8 mouse cellular contexts compared by ENCODE assay signal in the genomic region with DNA sequence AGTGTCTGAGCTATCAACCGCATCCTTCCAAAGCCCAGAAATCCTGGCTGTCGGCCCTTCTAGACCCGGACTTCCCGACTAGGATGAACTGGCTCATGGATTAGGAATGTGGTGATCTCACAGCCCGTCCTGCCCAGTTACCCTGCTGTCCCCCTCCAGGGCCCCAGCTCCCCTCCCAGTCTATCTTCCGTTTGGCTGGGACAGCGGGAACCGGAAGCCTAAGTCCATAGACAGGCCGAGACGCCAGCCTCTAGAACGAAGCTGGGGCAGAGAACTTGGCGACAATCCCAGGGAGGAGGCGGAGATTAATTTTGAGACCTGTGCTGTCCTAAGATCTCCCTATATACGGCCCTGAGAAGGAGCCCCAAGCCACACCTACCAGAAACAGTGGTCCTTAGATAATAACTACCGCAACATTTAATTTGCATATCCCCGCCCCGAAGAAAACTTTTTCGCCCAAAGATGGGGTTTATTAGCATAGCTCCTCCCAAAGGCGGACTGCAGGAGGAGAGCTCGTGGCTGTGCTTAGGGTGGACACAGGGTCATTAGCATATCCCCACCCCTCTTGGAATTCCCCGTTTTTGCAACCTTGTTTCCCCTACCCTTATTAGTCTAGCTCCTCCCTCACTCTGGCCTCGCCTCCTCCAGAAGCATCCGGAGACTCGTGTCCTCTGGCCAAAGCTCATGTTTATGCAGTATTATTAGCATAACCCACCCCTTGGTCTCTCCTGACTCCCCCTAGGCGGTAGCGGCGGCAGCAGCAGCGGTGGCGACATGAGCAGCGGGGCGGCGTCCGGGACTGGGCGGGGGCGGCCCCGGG. TPM values are rescaled to one million over a fixed set of nuclear protein-coding genes. Genes with fewer than 3 reads are reported as not detected.
A peak's percentile ranks its signal among the peaks of the same experiment; 100 is the strongest.
DNase-seq lines count a peak whose midpoint lies in the region; ATAC-seq lines count a peak whose summit lies in the region.

A gene (plus strand): TSS at position 720 of the 820 bp plus-strand sequence.

- peak within 1 kb of the TSS; percentile 60 for H3K4me3 ChIP-seq in hindbrain, embryonic 16.5 days (ENCODE audit: low read length)
- peak within 1 kb of the TSS; percentile 60 for H3K4me3 ChIP-seq in macrophage (ENCODE audit: inconsistent target)

- H3K27me3 ChIP-seq in hindbrain, embryonic 16.5 days (replicated peaks; ENCODE audit: control insufficient read depth, insufficient read depth, low read length): no peaks in the 10 kb centered on the region

- DNase-seq in T-cell, adult 2 months (ENCODE audit: low spot score): peak; percentile 95
- DNase-seq in cerebellum, postnatal 36 days: peak; percentile 69 to 71
- DNase-seq in gastrocnemius, adult 18-20 months (ENCODE audit: low spot score): peak; percentile 98
- peak; percentile 71 to 80 for DNase-seq in left cerebral cortex, adult 18-20 months (ENCODE audit: low spot score in 2 of 2)
- DNase-seq in right cerebral cortex, adult 18-20 months: peak; percentile 91
- DNase-seq in urinary bladder, postnatal 10 days (ENCODE audit: low spot score): peak; percentile 77

- peaks cover 5% of the 10 kb centered on the region for H3K36me3 ChIP-seq in hindbrain, embryonic 16.5 days (ENCODE audit: control insufficient read depth, insufficient read depth, low read length)
- peaks cover 24% of the 10 kb centered on the region; the same call in 1 of the 2 replicates for H3K36me3 ChIP-seq in macrophage (ENCODE audit: inconsistent target)

- no peaks in the 10 kb centered on the region for H3K9me3 ChIP-seq in hindbrain, embryonic 16.5 days (ENCODE audit: control insufficient read depth, low read length)

- H3K79me2 ChIP-seq in macrophage (ENCODE audit: inconsistent target): peaks cover 33% of the 10 kb centered on the region

- H3K4me2 ChIP-seq in hindbrain, embryonic 16.5 days (ENCODE audit: low read length): peak within 1 kb of the TSS; percentile 93

- H3K4me1 ChIP-seq in hindbrain, embryonic 16.5 days (ENCODE audit: control insufficient read depth, insufficient read depth, low read depth, low read length): peaks cover 20% of the 10 kb centered on the region

- 1% methylated on average over 29 of the region's 36 CpGs for WGBS in hindbrain, embryonic 16.5 days
- 2% methylated on average over 35 of the region's 36 CpGs for WGBS in macrophage (ENCODE audit: missing documents)

- peak within 1 kb of the TSS; percentile 67 for H3K9ac ChIP-seq in hindbrain, embryonic 16.5 days (ENCODE audit: low read depth, low read length)

- peak within 1 kb of the TSS; percentile 82 for H3K27ac ChIP-seq in hindbrain, embryonic 16.5 days (ENCODE audit: low read depth, low read length)
- peak within 1 kb of the TSS; percentile 90 for H3K27ac ChIP-seq in macrophage

- peak; percentile 85 for ATAC-seq in hindbrain, embryonic 16.5 days

RNA-seq across cellular contexts. Expression of the gene that starts here (rescaled TPM):
- 10 to 100 TPM; 20.8 to 26.8 TPM for total RNA-seq in gastrocnemius, adult 18-20 months (2021)
- polyA plus RNA-seq in hindbrain, embryonic 16.5 days (2015; fragmentation: Nextera tagmentation; extraction: Ambion mirVana): 13.1 and 16.7 TPM in 2 replicates
- 10 to 100 TPM; 10.0 to 14.5 TPM for total RNA-seq in left cerebral cortex, adult 18-20 months (2021)
- 10 to 100 TPM in 3 of 26 experiments, 1 to 10 TPM in 23; 1.9 to 15.2 (median 5.3) TPM for total RNA-seq in macrophage (2018; cell fraction: chromatin; rRNA removed)
- total RNA-seq in macrophage (2018; cell fraction: cytosol; rRNA removed): 10 to 100 TPM; 32.0 to 64.9 (median 52.1) TPM
- total RNA-seq in macrophage (2018; cell fraction: nucleus; rRNA removed): 10 to 100 TPM in 24 of 26 experiments, 1 to 10 TPM in 2; 7.1 to 46.1 (median 22.2) TPM
- polyA plus RNA-seq in macrophage (2018): 23.5 to 51.8 TPM (median 29.9 TPM) in 3 replicates

Comparison
In these comparisons a context has a peak if more than half of its experiments do, and no peak if none do; other contexts are left out.
1. Peak in every context shown above with its lines: DNase-seq, ATAC-seq, H3K4me3 ChIP-seq and H3K27ac ChIP-seq.